ENCODE assay signal across 8 mouse cellular contexts in the genomic region with DNA sequence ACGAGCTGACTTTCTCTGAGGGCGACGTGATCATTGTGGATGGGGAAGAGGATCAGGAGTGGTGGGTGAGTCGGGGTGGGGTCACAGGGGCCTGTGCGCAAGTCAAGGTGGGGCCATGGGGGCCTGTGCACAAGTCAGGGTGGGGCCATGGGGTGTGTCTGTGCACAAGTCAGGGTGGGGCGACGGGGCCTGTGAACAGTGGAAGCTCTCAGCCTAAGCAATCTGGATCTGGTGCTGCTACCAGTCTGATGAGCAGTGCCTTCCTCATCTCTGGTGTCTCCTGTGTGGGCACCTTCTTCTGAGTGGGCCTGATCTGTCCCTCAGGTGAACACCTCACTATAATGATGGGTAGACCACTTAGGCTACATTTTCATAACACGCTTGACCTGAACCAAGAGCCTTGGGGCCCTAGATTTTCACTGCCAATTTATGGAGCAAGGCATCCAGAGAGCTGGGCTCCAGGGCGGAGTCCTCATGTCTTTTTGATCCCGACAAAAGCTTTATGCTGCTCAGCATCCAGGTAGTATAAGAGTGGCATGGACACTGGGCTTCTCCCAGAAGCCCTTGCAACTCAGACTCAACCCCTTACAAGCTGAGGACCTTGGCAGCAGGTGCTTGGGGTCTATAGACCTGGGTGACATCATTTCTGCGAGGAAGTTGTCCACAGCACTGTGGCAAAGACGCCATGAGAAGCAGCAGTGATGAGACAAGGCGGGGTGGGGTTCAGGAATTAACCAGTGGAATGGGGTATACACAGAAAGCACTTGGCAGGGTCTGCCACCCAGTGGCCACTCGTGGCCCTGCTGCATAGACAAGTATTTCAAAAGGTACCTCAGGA. TPM values are rescaled to one million over a fixed set of nuclear protein-coding genes. Genes with fewer than 3 reads are reported as not detected.
DNase-seq lines count a peak whose midpoint lies in the region; ATAC-seq and TF ChIP-seq lines count a peak whose summit lies in the region.

No protein-coding gene starts in this region.

- H3K9ac ChIP-seq in heart, embryonic 11.5 days (ENCODE audit: low read depth, low read length) = no peak overlapping the region
- H3K9ac ChIP-seq in kidney, embryonic 15.5 days = no peak overlapping the region
- no peak overlapping the region for H3K9ac ChIP-seq in limb, embryonic 14.5 days (ENCODE audit: low read depth, low read length, severe bottlenecking)
- H3K9ac ChIP-seq in midbrain, embryonic 15.5 days = no peak overlapping the region

- WGBS in heart, embryonic 11.5 days (ENCODE audit: insufficient replicate concordance) = 77% methylated on average over 14 of the region's 14 CpGs
- WGBS in kidney, embryonic 15.5 days = 78% methylated on average over 14 of the region's 14 CpGs
- WGBS in limb, embryonic 14.5 days = 77% methylated on average over 14 of the region's 14 CpGs
- 75% methylated on average over 14 of the region's 14 CpGs for WGBS in midbrain, embryonic 15.5 days

- no peak overlapping the region for H3K4me3 ChIP-seq in embryonic fibroblast, embryonic 13.5 days (ENCODE audit: insufficient read depth, low read length)
- H3K4me3 ChIP-seq in heart, embryonic 11.5 days (ENCODE audit: low read depth, low read length) = no peak overlapping the region
- no peak overlapping the region for H3K4me3 ChIP-seq in kidney, embryonic 15.5 days (replicated peaks)
- no peak overlapping the region for H3K4me3 ChIP-seq in limb, embryonic 14.5 days (replicated peaks; ENCODE audit: low read length)
- no peak overlapping the region for H3K4me3 ChIP-seq in midbrain, embryonic 15.5 days

- H3K4me1 ChIP-seq in embryonic fibroblast, embryonic 13.5 days (ENCODE audit: control insufficient read depth, insufficient read depth, low read length) = 0 out of 2 replicates have a peak, but pooled peaks cover 2% of the 10 kb centered on the region
- no peaks in the 10 kb centered on the region; the same call in 1 of the 2 replicates for H3K4me1 ChIP-seq in heart, embryonic 11.5 days (ENCODE audit: control insufficient read depth, insufficient read depth, low read length)
- 0 out of 2 replicates have a peak, but pooled peaks cover 2% of the 10 kb centered on the region for H3K4me1 ChIP-seq in kidney, embryonic 15.5 days
- no peaks in the 10 kb centered on the region for H3K4me1 ChIP-seq in limb, embryonic 14.5 days (ENCODE audit: control insufficient read depth, insufficient read depth, low read length)
- no peaks in the 10 kb centered on the region for H3K4me1 ChIP-seq in midbrain, embryonic 15.5 days

- DNase-seq in CD4-positive helper T cell, adult 2 months (ENCODE audit: low read depth, low spot score) = peak; percentile 29
- peak; percentile 58 to 71 for DNase-seq in adrenal gland, postnatal 36 days
- peak; percentile 55 for DNase-seq in limb, embryonic 14.5 days (ENCODE audit: low spot score)
- peak; percentile 34 for DNase-seq in telencephalon, adult 2 months (ENCODE audit: low read depth, low spot score)

- no peaks in the 10 kb centered on the region for H3K27me3 ChIP-seq in heart, embryonic 11.5 days (ENCODE audit: control insufficient read depth, insufficient read depth, low read length)
- H3K27me3 ChIP-seq in kidney, embryonic 15.5 days = no peaks in the 10 kb centered on the region
- no peaks in the 10 kb centered on the region for H3K27me3 ChIP-seq in limb, embryonic 14.5 days (ENCODE audit: control insufficient read depth, insufficient read depth, low read length)
- H3K27me3 ChIP-seq in midbrain, embryonic 15.5 days (replicated peaks) = no peaks in the 10 kb centered on the region

- no peak for TF ChIP-seq POLR2A in embryonic fibroblast, embryonic 13.5 days (IDR thresholded peaks at IDR 0.05; ENCODE audit: low read depth, low read length)
- no peak for TF ChIP-seq POLR2A in limb, embryonic 14.5 days (IDR thresholded peaks at IDR 0.05; ENCODE audit: borderline replicate concordance, extremely low read depth, insufficient read depth, insufficient read length)

- H3K36me3 ChIP-seq in heart, embryonic 11.5 days (ENCODE audit: control insufficient read depth, insufficient read depth, low read length) = peaks cover 16% of the 10 kb centered on the region
- peaks cover 92% of the 10 kb centered on the region for H3K36me3 ChIP-seq in kidney, embryonic 15.5 days
- peaks cover 61% of the 10 kb centered on the region for H3K36me3 ChIP-seq in limb, embryonic 14.5 days (ENCODE audit: control insufficient read depth, insufficient read depth, low read length)
- H3K36me3 ChIP-seq in midbrain, embryonic 15.5 days (replicated peaks) = peaks cover 27% of the 10 kb centered on the region

- H3K27ac ChIP-seq in embryonic fibroblast, embryonic 13.5 days (ENCODE audit: insufficient read depth, low read length) = no peak overlapping the region
- no peak overlapping the region for H3K27ac ChIP-seq in heart, embryonic 11.5 days (ENCODE audit: low read depth, low read length)
- H3K27ac ChIP-seq in kidney, embryonic 15.5 days = no peak overlapping the region
- H3K27ac ChIP-seq in limb, embryonic 14.5 days (replicated peaks; ENCODE audit: low read depth, low read length) = no peak overlapping the region
- H3K27ac ChIP-seq in midbrain, embryonic 15.5 days = no peak overlapping the region

- no peaks in the 10 kb centered on the region for H3K9me3 ChIP-seq in heart, embryonic 11.5 days (replicated peaks; ENCODE audit: control insufficient read depth, low read length)
- no peaks in the 10 kb centered on the region for H3K9me3 ChIP-seq in kidney, embryonic 15.5 days (replicated peaks)
- H3K9me3 ChIP-seq in limb, embryonic 14.5 days (ENCODE audit: control insufficient read depth, low read length) = no peaks in the 10 kb centered on the region
- no peaks in the 10 kb centered on the region for H3K9me3 ChIP-seq in midbrain, embryonic 15.5 days

- H3K4me2 ChIP-seq in heart, embryonic 11.5 days = no peak overlapping the region
- no peak overlapping the region for H3K4me2 ChIP-seq in kidney, embryonic 15.5 days
- no peak overlapping the region for H3K4me2 ChIP-seq in limb, embryonic 14.5 days (replicated peaks; ENCODE audit: low read depth, low read length, severe bottlenecking)
- no peak overlapping the region for H3K4me2 ChIP-seq in midbrain, embryonic 15.5 days

- peak; percentile 73; the same call in 1 of the 2 replicates for TF ChIP-seq CTCF in embryonic fibroblast, embryonic 13.5 days (IDR thresholded peaks at IDR 0.05; ENCODE audit: borderline replicate concordance, insufficient read depth, low read length)

- peak; percentile 64; the same call in 1 of the 2 replicates for ATAC-seq in heart, embryonic 11.5 days (replicated peaks; ENCODE audit: insufficient number of reproducible peaks, low FRiP score, low TSS enrichment)
- peak; percentile 84 for ATAC-seq in kidney, embryonic 15.5 days (replicated peaks; ENCODE audit: low FRiP score)
- peak; percentile 64; the same call in 1 of the 2 replicates for ATAC-seq in limb, embryonic 14.5 days (ENCODE audit: low FRiP score, low read depth)
- peak; percentile 92 for ATAC-seq in midbrain, embryonic 15.5 days (replicated peaks)

RNA-seq across cellular contexts. Expression of gene Cpsf3, which starts 19.0 kb away (rescaled TPM):
- total RNA-seq in adrenal gland, postnatal 36 days (2021) = 10 to 100 TPM; 60.1 to 77.0 TPM
- 53.3 and 55.8 TPM in 2 replicates for polyA plus RNA-seq in embryonic fibroblast, embryonic 13.5 days (2011; ENCODE audit: insufficient read length, low read depth, missing spikeins)
- polyA plus RNA-seq in heart, embryonic 11.5 days (2014; fragmentation: Nextera tagmentation; extraction: Ambion mirVana) = 80.7 and 88.5 TPM in 2 replicates
- polyA plus RNA-seq in kidney, embryonic 15.5 days (2015; fragmentation: Nextera tagmentation; extraction: Ambion mirVana) = 112 and 115 TPM in 2 replicates
- polyA plus RNA-seq in limb, embryonic 14.5 days (2012; rRNA removed) = 66.2 and 70.0 TPM in 2 replicates
- polyA plus RNA-seq in limb, embryonic 14.5 days (2014; fragmentation: Nextera tagmentation; extraction: Ambion mirVana) = 98.7 and 100 TPM in 2 replicates
- 94.6 and 101 TPM in 2 replicates for polyA plus RNA-seq in midbrain, embryonic 15.5 days (2015; fragmentation: Nextera tagmentation; extraction: Ambion mirVana)

RNA-seq across cellular contexts. Expression of gene Itgb1bp1, which starts 19.9 kb away (rescaled TPM):
- 100 to 1,000 TPM in 1 of 2 experiments, 10 to 100 TPM in 1; 95.2 to 113 TPM for total RNA-seq in adrenal gland, postnatal 36 days (2021)
- 51.1 and 53.9 TPM in 2 replicates for polyA plus RNA-seq in embryonic fibroblast, embryonic 13.5 days (2011; ENCODE audit: insufficient read length, low read depth, missing spikeins)
- polyA plus RNA-seq in heart, embryonic 11.5 days (2014; fragmentation: Nextera tagmentation; extraction: Ambion mirVana) = 36.6 and 41.6 TPM in 2 replicates
- polyA plus RNA-seq in kidney, embryonic 15.5 days (2015; fragmentation: Nextera tagmentation; extraction: Ambion mirVana) = 45.8 and 46.0 TPM in 2 replicates
- 22.3 and 27.4 TPM in 2 replicates for polyA plus RNA-seq in limb, embryonic 14.5 days (2012; rRNA removed)
- polyA plus RNA-seq in limb, embryonic 14.5 days (2014; fragmentation: Nextera tagmentation; extraction: Ambion mirVana) = 52.1 and 62.6 TPM in 2 replicates
- 32.5 and 34.0 TPM in 2 replicates for polyA plus RNA-seq in midbrain, embryonic 15.5 days (2015; fragmentation: Nextera tagmentation; extraction: Ambion mirVana)

RNA-seq across cellular contexts. Expression of gene Iah1, which starts 50.0 kb away (rescaled TPM):
- total RNA-seq in adrenal gland, postnatal 36 days (2021) = 10 to 100 TPM; 73.0 to 79.4 TPM
- 35.6 and 50.2 TPM in 2 replicates for polyA plus RNA-seq in embryonic fibroblast, embryonic 13.5 days (2011; ENCODE audit: insufficient read length, low read depth, missing spikeins)
- polyA plus RNA-seq in heart, embryonic 11.5 days (2014; fragmentation: Nextera tagmentation; extraction: Ambion mirVana) = 42.9 and 50.2 TPM in 2 replicates
- 67.7 and 78.7 TPM in 2 replicates for polyA plus RNA-seq in kidney, embryonic 15.5 days (2015; fragmentation: Nextera tagmentation; extraction: Ambion mirVana)
- 52.9 and 55.4 TPM in 2 replicates for polyA plus RNA-seq in limb, embryonic 14.5 days (2012; rRNA removed)
- polyA plus RNA-seq in limb, embryonic 14.5 days (2014; fragmentation: Nextera tagmentation; extraction: Ambion mirVana) = 45.6 and 51.1 TPM in 2 replicates
- 27.2 and 27.8 TPM in 2 replicates for polyA plus RNA-seq in midbrain, embryonic 15.5 days (2015; fragmentation: Nextera tagmentation; extraction: Ambion mirVana)
